Mouse (Mus musculus) embryonic facial prominence, embryonic 10.5 days (tissue): ENCODE measurements around the gene Vmac. TPM values are rescaled to one million over a fixed set of nuclear protein-coding genes. Genes with fewer than 3 reads are reported as not detected.

ENCODE experiments used
- DNase-seq: peaks from one replicate; pipeline ENCODE4 v3.0.0-alpha.2; 2017; ENCODE audit warnings: low spot score
- H3K27ac ChIP-seq: fragments of 300-500 bp; sonication (generic); replicated peaks from 2 replicates; pipeline ENCODE4 v1.5.1; 2016; ENCODE audit warnings: mild to moderate bottlenecking
- H3K27me3 ChIP-seq: fragments of 300-500 bp; sonication (generic); replicated peaks from 2 replicates; pipeline ENCODE4 v1.6.1; 2016; ENCODE audit warnings: low read depth, mild to moderate bottlenecking; ENCODE audit not compliant: poor library complexity, severe bottlenecking
- H3K36me3 ChIP-seq: fragments of 300-500 bp; sonication (generic); replicated peaks from 2 replicates; pipeline ENCODE4 v1.6.1; 2016; ENCODE audit warnings: mild to moderate bottlenecking, moderate library complexity
- H3K4me1 ChIP-seq: fragments of 300-500 bp; sonication (generic); 2 replicates; pipeline ENCODE4 v1.6.1; 2016
- H3K4me3 ChIP-seq: fragments of 300-500 bp; sonication (generic); 2 replicates; pipeline ENCODE4 v1.5.1; 2016; ENCODE audit warnings: mild to moderate bottlenecking, moderate library complexity
- H3K9me3 ChIP-seq: fragments of 300-500 bp; sonication (generic); 2 replicates; pipeline ENCODE4 v1.6.1; 2016; ENCODE audit warnings: mild to moderate bottlenecking
- WGBS: fragments of 180-500 bp; shearing (Covaris S2); methylation state at CpG from one replicate; pipeline ENCODE4 v1.1.7; 2016; 5-methylcytosine and 5-hydroxymethylcytosine counted together
- polyA plus RNA-seq: library from polyadenylated mRNA; unstranded; fragments of >200 nt; fragmentation: Nextera tagmentation; extraction: Ambion mirVana; gene quantifications from 2 replicates; pipeline ENCODE4 v1.2.1, GENCODE M21; 2016

Gene Vmac
- polyA plus RNA-seq, 1 experiment from 2014 or later, result 14.5 TPM

GRCm38 (mm10) chr17:56757416-56758123, 39.7 kb upstream of the Vmac start, which contains the start of gene Nrtn:
Gene Nrtn, minus strand, starts transcription at chr17:56757530.
- H3K27me3 ChIP-seq, result peaks cover 90% of the 10 kb centered on the region
- peak within 1 kb of the TSS; percentile 77 for H3K27ac ChIP-seq
- peaks cover 65% of the 10 kb centered on the region for H3K4me1 ChIP-seq
- no peaks in the 10 kb centered on the region for H3K36me3 ChIP-seq
- H3K4me3 ChIP-seq, result peak within 1 kb of the TSS; percentile 64
- WGBS, result under 1% methylated on average over 48 of the region's 48 CpGs
- DNase-seq, result peak; percentile 90
- 0 out of 2 replicates have a peak, but pooled peaks cover 3% of the 10 kb centered on the region for H3K9me3 ChIP-seq

GRCm38 (mm10) chr17:56756703-56757399, 39.0 kb upstream of the Vmac start:
- DNase-seq, result peak; percentile 38
- Histone ChIP-seq H3K27ac (peak overlapping the region; percentile 77), H3K36me3 (no peaks in the 10 kb centered on the region), H3K9me3 (0 out of 2 replicates have a peak, but pooled peaks cover 3% of the 10 kb centered on the region), H3K27me3 (peaks cover 97% of the 10 kb centered on the region), H3K4me1 (peaks cover 58% of the 10 kb centered on the region), H3K4me3 (peak overlapping the region; percentile 64)
- WGBS, result 2% methylated on average over 51 of the region's 51 CpGs

- peaks cover 99% of the 10 kb centered on the region for H3K27me3 ChIP-seq
- no peaks in the 10 kb centered on the region for H3K36me3 ChIP-seq
- DNase-seq, result peak; percentile 26
- H3K27ac ChIP-seq, result no peak overlapping the region
- peak overlapping the region; percentile 8; the same call in 1 of the 2 replicates for H3K4me3 ChIP-seq
- 0 out of 2 replicates have a peak, but pooled peaks cover 5% of the 10 kb centered on the region for H3K9me3 ChIP-seq
- H3K4me1 ChIP-seq, result peaks cover 60% of the 10 kb centered on the region
- WGBS, result 13% methylated on average over 36 of the region's 36 CpGs
Observed at GRCm38 (mm10) chr17:56754271-56755185, 36.7 kb upstream of the Vmac start.

GRCm38 (mm10) chr17:56753452-56753851, 35.6 kb upstream of the Vmac start:
- 20% methylated on average over 15 of the region's 15 CpGs for WGBS
- Histone ChIP-seq H3K36me3 (no peaks in the 10 kb centered on the region), H3K4me1 (peaks cover 51% of the 10 kb centered on the region), H3K27ac (no peak overlapping the region), H3K9me3 (0 out of 2 replicates have a peak, but pooled peaks cover 4% of the 10 kb centered on the region), H3K27me3 (peaks cover 90% of the 10 kb centered on the region), H3K4me3 (no peak overlapping the region)
- no peak for DNase-seq

- 25% methylated on average over 71 of the region's 71 CpGs for WGBS
- Histone ChIP-seq H3K27me3 (peaks cover 77% of the 10 kb centered on the region), H3K36me3 (no peaks in the 10 kb centered on the region), H3K9me3 (0 out of 2 replicates have a peak, but pooled peaks cover 3% of the 10 kb centered on the region), H3K4me3 (peak overlapping the region; percentile 48), H3K27ac (peak overlapping the region; percentile 48; the same call in 1 of the 2 replicates), H3K4me1 (peaks cover 32% of the 10 kb centered on the region)
- peak; percentile 78 for DNase-seq
Observed at GRCm38 (mm10) chr17:56751404-56752072, 33.7 kb upstream of the Vmac start.

- Histone ChIP-seq H3K4me3 (no peak overlapping the region), H3K36me3 (no peaks in the 10 kb centered on the region), H3K27ac (no peak overlapping the region), H3K4me1 (peaks cover 3% of the 10 kb centered on the region; the same call in 1 of the 2 replicates), H3K27me3 (peaks cover 10% of the 10 kb centered on the region; the same call in 1 of the 2 replicates), H3K9me3 (no peaks in the 10 kb centered on the region)
- no peak for DNase-seq
- WGBS, result 58% methylated on average over 5 of the region's 5 CpGs
Observed at GRCm38 (mm10) chr17:56744173-56744572, 26.4 kb upstream of the Vmac start.

- Histone ChIP-seq H3K9me3 (no peaks in the 10 kb centered on the region), H3K27ac (no peak overlapping the region), H3K36me3 (no peaks in the 10 kb centered on the region), H3K4me3 (no peak overlapping the region), H3K27me3 (0 out of 2 replicates have a peak, but pooled peaks cover 8% of the 10 kb centered on the region), H3K4me1 (peaks cover 3% of the 10 kb centered on the region; the same call in 1 of the 2 replicates)
- no peak for DNase-seq
- WGBS, result 78% methylated on average over 17 of the region's 17 CpGs
Observed at GRCm38 (mm10) chr17:56740788-56741160, 23.0 kb upstream of the Vmac start.

GRCm38 (mm10) chr17:56740118-56740787, 22.4 kb upstream of the Vmac start:
- Histone ChIP-seq H3K27ac (no peak overlapping the region), H3K4me1 (peaks cover 3% of the 10 kb centered on the region; the same call in 1 of the 2 replicates), H3K4me3 (no peak overlapping the region), H3K9me3 (no peaks in the 10 kb centered on the region), H3K27me3 (0 out of 2 replicates have a peak, but pooled peaks cover 8% of the 10 kb centered on the region), H3K36me3 (no peaks in the 10 kb centered on the region)
- DNase-seq, result no peak
- WGBS, result 84% methylated on average over 17 of the region's 17 CpGs

GRCm38 (mm10) chr17:56738221-56738620, 20.4 kb upstream of the Vmac start:
- H3K36me3 ChIP-seq, result no peaks in the 10 kb centered on the region
- 84% methylated on average over 10 of the region's 10 CpGs for WGBS

GRCm38 (mm10) chr17:56736534-56736933, 18.7 kb upstream of the Vmac start:
- no peak overlapping the region for H3K27ac ChIP-seq
- H3K27me3 ChIP-seq, result 0 out of 2 replicates have a peak, but pooled peaks cover 8% of the 10 kb centered on the region
- DNase-seq, result no peak
- no peaks in the 10 kb centered on the region for H3K36me3 ChIP-seq
- no peaks in the 10 kb centered on the region for H3K4me1 ChIP-seq
- WGBS, result 38% methylated on average over 8 of the region's 8 CpGs
- H3K4me3 ChIP-seq, result no peak overlapping the region
- no peaks in the 10 kb centered on the region for H3K9me3 ChIP-seq

More at GRCm38 (mm10) chr17:56738221-56738620, 20.4 kb upstream of the Vmac start:
- no peaks in the 10 kb centered on the region for H3K4me1 ChIP-seq
- 0 out of 2 replicates have a peak, but pooled peaks cover 8% of the 10 kb centered on the region for H3K27me3 ChIP-seq
- no peak overlapping the region for H3K4me3 ChIP-seq
- H3K27ac ChIP-seq, result no peak overlapping the region
- H3K9me3 ChIP-seq, result no peaks in the 10 kb centered on the region
- no peak for DNase-seq

- Histone ChIP-seq H3K4me3 (no peak overlapping the region), H3K9me3 (no peaks in the 10 kb centered on the region), H3K27ac (no peak overlapping the region), H3K27me3 (no peaks in the 10 kb centered on the region), H3K4me1 (peaks cover 33% of the 10 kb centered on the region), H3K36me3 (peaks cover 7% of the 10 kb centered on the region)
- WGBS, result 58% methylated on average over 2 of the region's 2 CpGs
- no peak for DNase-seq
Observed at GRCm38 (mm10) chr17:56729656-56730055, 11.8 kb upstream of the Vmac start.
